Mouse (Mus musculus) heart, postnatal 10 days (tissue): Measurements from ENCODE around the gene Slc39a2. TPM values are rescaled to one million over a fixed set of nuclear protein-coding genes. Genes with fewer than 3 reads are reported as not detected.

Source experiments
- DNase-seq, 2 experiments: peaks; one replicate each; pipeline ENCODE4 v3.0.0; 2021
- intact Hi-C: fragments of 180-260 bp; cut with DNase I; formaldehyde crosslinking; loops from one replicate; pipeline ENCODE4 v1.15.1; 2025
- total RNA-seq, 2 experiments: library from RNA; stranded (reverse); gene quantifications; 2 replicates each; pipeline ENCODE4 v1.2.3; 2021

Slc39a2 gene
- total RNA-seq, 2 experiments from 2014 or later: 0.12 to 0.29 TPM

DNA sequence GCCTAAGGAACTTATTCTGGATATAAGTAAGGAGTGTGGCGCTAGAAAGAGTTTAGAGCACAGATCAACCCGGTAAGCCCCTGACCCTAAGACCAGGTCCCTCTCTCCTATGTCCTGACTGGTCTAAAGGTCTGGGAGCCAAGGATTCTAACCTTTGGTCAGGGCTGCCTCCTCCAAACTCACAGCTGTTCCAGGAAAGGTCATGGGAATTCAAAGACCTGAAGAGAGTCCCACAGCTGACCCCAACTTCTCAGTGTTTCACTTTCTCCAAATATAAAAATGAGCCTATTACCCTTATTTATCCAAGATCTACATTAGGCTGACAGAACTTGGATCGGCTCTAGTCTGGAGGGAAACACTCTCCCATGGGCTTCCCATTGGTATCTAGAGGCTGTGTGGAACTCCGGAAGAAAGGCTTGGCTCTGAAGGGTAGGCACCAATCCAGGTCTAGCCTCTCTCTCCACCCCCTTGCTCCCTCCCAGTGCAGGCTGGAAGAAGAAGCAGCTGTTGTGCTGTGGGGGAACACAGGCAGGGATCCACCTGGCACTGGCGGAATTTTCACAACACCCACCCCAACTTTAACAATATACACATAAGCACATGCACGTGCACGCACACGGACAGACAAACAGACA lies 36.7 kb downstream of the Slc39a2 start:
- intact Hi-C loops: loop anchor here (1.0 to 2.0 kb wide), 2 partner anchors 17 to 26 kb away; no protein-coding TSS in a partner anchor

DNA sequence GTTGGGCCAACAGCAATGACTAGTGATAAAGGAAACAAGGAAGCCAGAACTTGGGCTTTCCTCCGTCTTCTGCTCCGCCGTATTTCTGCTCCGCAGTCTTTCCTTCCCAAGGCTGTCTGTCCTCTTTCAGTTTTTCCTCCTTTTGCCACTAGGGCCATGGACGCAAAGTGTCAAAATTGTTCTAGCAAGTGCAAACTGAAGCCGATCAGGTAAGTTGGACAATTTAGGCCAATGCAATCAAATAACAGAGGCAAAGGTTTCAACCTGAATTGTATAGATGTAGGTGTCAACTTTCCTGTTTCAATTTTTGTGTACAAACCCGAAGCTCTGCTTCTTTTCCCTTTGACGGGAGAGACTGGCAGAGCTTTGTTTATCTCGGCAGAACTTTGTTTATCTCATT lies 37.3 kb downstream of the Slc39a2 start:
- no peak for DNase-seq
- intact Hi-C loops: loop anchor here (1.0 to 10.0 kb wide), 4 partner anchors 17 to 52 kb away; partner anchors contain the start of genes Arhgef40 and Mettl17

More for the DNA sequence above, 36.7 kb downstream of the Slc39a2 start:
- peak; percentile 85 for DNase-seq

- DNase-seq: peak; percentile 82 to 84
- intact Hi-C loops: loop anchor here (5.0 to 10.0 kb wide), 2 partner anchors 46 to 51 kb away; partner anchors contain the start of genes Arhgef40 and Mettl17
Measured at GRCm38 (mm10) chr14:51930824-51931223, 38.1 kb downstream of the Slc39a2 start.

DNA sequence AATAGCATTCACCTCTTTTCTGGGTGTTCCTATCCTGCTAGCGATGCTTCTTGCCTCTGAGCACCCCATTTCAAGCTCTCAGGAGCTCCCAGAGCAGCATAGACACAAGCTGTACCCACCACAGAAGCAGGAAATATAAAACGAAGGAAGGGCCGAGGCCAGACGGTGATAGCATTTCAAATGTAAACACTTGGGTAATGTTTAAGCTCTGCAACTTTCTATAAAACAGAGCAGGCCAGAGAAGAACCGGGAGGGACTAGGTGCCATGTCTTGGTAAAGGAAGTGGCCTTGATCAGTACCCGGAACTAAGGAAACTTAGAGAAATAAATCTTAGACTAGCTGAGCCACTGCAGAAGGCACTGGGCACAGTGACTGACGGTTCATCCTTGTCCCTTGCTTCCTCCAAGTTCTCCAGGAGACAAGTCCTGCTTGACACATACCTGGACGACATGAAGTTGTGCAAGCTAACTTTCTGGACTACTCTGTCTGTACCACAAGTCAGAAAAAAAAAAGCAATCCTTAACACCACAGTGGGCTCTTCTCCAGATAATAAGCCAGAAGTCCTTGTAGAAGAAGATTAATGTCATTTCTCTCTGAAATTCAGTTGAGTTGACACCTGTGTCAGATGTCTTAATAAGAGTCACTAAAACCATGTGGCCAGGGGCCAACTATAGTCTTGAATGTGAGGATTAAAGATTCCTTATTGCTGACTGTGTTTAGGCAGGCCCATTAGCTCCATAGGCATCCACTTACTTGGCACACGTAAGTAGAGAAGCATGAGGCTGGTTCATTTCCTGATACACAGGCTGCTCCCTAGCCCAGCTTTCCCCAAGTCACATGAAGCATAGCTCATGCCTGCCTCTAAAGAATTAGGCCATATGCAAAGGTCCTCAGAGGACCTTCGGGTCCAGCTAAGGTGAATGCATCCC lies 39.7 kb downstream of the Slc39a2 start:
- intact Hi-C loops: loop anchor here (5.0 to 10.0 kb wide), 2 partner anchors 48 to 50 kb away; partner anchors contain the start of genes Arhgef40 and Mettl17
- DNase-seq: no peak

DNA sequence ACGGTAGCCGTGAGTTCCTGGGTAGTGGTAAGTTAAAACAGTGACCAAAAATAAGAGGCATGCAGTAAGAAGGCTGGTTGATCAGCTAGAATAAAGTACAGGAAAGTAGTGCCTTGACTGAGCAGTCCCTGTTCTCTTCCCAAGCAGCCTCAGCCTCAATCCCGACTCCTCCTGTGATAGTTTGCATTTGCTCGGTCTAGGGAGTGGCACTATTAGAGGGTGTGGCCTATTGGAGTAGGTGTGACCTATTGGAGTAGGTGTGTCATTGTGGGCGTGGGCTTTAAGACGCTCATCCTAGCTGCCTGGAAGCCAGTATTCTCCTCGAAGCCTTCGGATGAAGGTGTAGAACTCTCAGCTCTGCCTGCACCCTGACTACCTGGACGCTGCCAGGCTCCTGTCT lies 46.3 kb downstream of the Slc39a2 start:
- intact Hi-C loops: loop anchor here (10.0 kb wide), 1 partner anchor 54 kb away; the partner anchor contains the start of gene Mettl17

DNA sequence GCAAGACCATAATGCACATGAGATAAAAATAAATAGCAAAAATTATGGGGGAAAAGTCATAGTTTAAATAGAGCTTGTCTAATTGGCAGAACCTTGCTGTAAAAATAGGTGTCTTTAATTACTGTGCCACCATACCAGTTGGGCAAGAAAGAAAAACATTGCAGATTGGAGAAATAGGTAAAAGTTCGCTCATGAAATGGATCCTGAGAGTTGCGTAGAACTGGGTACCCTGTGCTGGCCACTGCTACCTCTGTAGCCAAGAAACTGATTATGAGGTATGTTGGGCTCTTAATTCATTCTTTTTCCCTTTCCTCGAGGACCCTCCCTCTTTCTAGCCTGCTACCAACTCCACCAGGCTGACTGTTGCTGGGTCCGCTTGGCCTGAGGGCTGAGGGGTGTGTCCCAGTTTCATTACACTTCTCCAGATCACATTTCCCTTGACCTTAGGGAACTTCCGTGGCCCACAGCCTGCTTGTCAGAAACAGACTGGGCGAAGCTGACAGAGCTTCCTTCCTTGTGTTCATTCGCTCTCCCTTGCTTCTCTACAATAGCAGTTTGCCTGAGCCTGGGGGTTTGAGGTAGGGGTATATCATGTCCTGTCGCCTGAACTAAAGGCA lies 48.4 kb downstream of the Slc39a2 start:
- DNase-seq: peak; percentile 19 to 36
- intact Hi-C loops: no loop called here

More for the DNA sequence above, 46.3 kb downstream of the Slc39a2 start:
- no peak for DNase-seq

GRCm38 (mm10) chr14:51941577-51941976 lies 48.9 kb downstream of the Slc39a2 start:
- intact Hi-C loops: no loop called here
- no peak for DNase-seq

- intact Hi-C loops: no loop called here
- no peak for DNase-seq
Measured at GRCm38 (mm10) chr14:51942236-51942635, 49.5 kb downstream of the Slc39a2 start.

GRCm38 (mm10) chr14:51943336-51943735 lies 50.6 kb downstream of the Slc39a2 start:
- intact Hi-C loops: no loop called here

More at GRCm38 (mm10) chr14:51943336-51943735, 50.6 kb downstream of the Slc39a2 start:
- no peak for DNase-seq

Other genes starting within 250 kb of the Slc39a2 start
- not detected for gene Gm17079, start 197.4 kb upstream of the Slc39a2 start, total RNA-seq
- not detected for gene Gm5800, start 175.7 kb upstream of the Slc39a2 start, total RNA-seq
- not detected for gene Ang4, start 119.3 kb upstream of the Slc39a2 start, total RNA-seq
- gene AY358078, start 92.8 kb upstream of the Slc39a2 start, total RNA-seq: not detected
- not detected for gene Ear6, start 39.2 kb upstream of the Slc39a2 start, total RNA-seq
- 10 to 100 TPM; 19.2 to 28.5 TPM for gene Mettl17, start 8.0 kb upstream of the Slc39a2 start, total RNA-seq
- gene Ndrg2, start 21.3 kb downstream of the Slc39a2 start, total RNA-seq: 100 to 1,000 TPM; 712 to 721 TPM
- not detected for gene Tppp2, start 25.5 kb downstream of the Slc39a2 start, total RNA-seq
- not detected for gene Rnase13, start 29.9 kb downstream of the Slc39a2 start, total RNA-seq
- gene Arhgef40, start 91.8 kb downstream of the Slc39a2 start, total RNA-seq: 10 to 100 TPM; 52.7 to 57.9 TPM
- gene Tmem253, start 122.8 kb downstream of the Slc39a2 start, total RNA-seq: 1 to 10 TPM in 1 of 2 experiments, under 1 TPM in 1; 0.82 to 1.7 TPM
- gene Zfp219, start 127.8 kb downstream of the Slc39a2 start, total RNA-seq: 10 to 100 TPM; 33.8 to 38.0 TPM
- gene Olfr221, start 149.6 kb downstream of the Slc39a2 start, total RNA-seq: not detected
- gene Hnrnpc, start 211.1 kb downstream of the Slc39a2 start, total RNA-seq: 100 to 1,000 TPM; 145 to 165 TPM
- under 1 TPM; 0.45 to 0.97 TPM for gene Rpgrip1, start 217.8 kb downstream of the Slc39a2 start, total RNA-seq